ENCODE assay signal across 11 mouse cellular contexts in genomic region chr9:105522063-105522462, GRCm38 (mm10). TPM values are rescaled to one million over a fixed set of nuclear protein-coding genes. Genes with fewer than 3 reads are reported as not detected.
A peak's percentile ranks its signal among the peaks of the same experiment; 100 is the strongest.
DNase-seq lines count a peak whose midpoint lies in the region; ATAC-seq and TF ChIP-seq lines count a peak whose summit lies in the region.
"Had no signal": no experiment of that assay in that cellular context is flagged by ENCODE, and none has a peak within 500 bp of the region (broad histone marks: within the 10 kb centered on the region; RNA-seq: fewer than 3 reads in every experiment).

No protein-coding gene starts in this region.

- 45% methylated on average over 3 of the region's 3 CpGs for WGBS in embryonic facial prominence, embryonic 12.5 days
- WGBS in embryonic facial prominence, embryonic 10.5 days = 60% methylated on average over 3 of the region's 3 CpGs
- 10% methylated on average over 3 of the region's 3 CpGs for WGBS in liver, embryonic 16.5 days (ENCODE audit: insufficient replicate concordance)

- H3K4me3 ChIP-seq in embryonic facial prominence, embryonic 12.5 days = no peak overlapping the region
- no peak overlapping the region for H3K4me3 ChIP-seq in embryonic facial prominence, embryonic 10.5 days
- H3K4me3 ChIP-seq in layer of hippocampus, adult 2 months = no peak overlapping the region
- H3K4me3 ChIP-seq in liver, embryonic 16.5 days (ENCODE audit: low read depth, low read length) = no peak overlapping the region
- H3K4me3 ChIP-seq: embryonic facial prominence, embryonic 13.5 days had no signal

- DNase-seq in embryonic facial prominence, embryonic 10.5 days (ENCODE audit: low spot score) = no peak
- DNase-seq in layer of hippocampus, adult 2 months (ENCODE audit: low spot score in 2 of 2) = no peak
- no peak for DNase-seq in layer of hippocampus, adult 18-20 months (ENCODE audit: low spot score in 2 of 2)
- peak; percentile 49 for DNase-seq in brain, embryonic 14.5 days (ENCODE audit: low read depth)
- no peak for DNase-seq in left cerebral cortex, postnatal 25 days (ENCODE audit: low spot score in 2 of 2)
- no peak for DNase-seq in kidney, adult 9 months
- DNase-seq: cerebellum, adult 11 months; kidney, adult 11 months had no signal

- H3K36me3 ChIP-seq in embryonic facial prominence, embryonic 12.5 days = no peaks in the 10 kb centered on the region
- no peaks in the 10 kb centered on the region for H3K36me3 ChIP-seq in embryonic facial prominence, embryonic 10.5 days (replicated peaks)
- H3K36me3 ChIP-seq in liver, embryonic 16.5 days (ENCODE audit: control insufficient read depth, insufficient read depth) = no peaks in the 10 kb centered on the region
- H3K36me3 ChIP-seq: embryonic facial prominence, embryonic 13.5 days had no signal

- intact Hi-C loops in left cerebral cortex, postnatal 25 days (cut with DNase I) = no loop called here

- no peaks in the 10 kb centered on the region for H3K9me3 ChIP-seq in embryonic facial prominence, embryonic 12.5 days
- no peaks in the 10 kb centered on the region for H3K9me3 ChIP-seq in embryonic facial prominence, embryonic 10.5 days
- no peaks in the 10 kb centered on the region for H3K9me3 ChIP-seq in liver, embryonic 16.5 days (replicated peaks; ENCODE audit: control insufficient read depth, low read length)
- H3K9me3 ChIP-seq: embryonic facial prominence, embryonic 13.5 days had no signal

- no peaks in the 10 kb centered on the region for H3K27me3 ChIP-seq in embryonic facial prominence, embryonic 12.5 days
- no peaks in the 10 kb centered on the region for H3K27me3 ChIP-seq in embryonic facial prominence, embryonic 10.5 days (replicated peaks; ENCODE audit: low read depth, poor library complexity, severe bottlenecking)
- no peaks in the 10 kb centered on the region for H3K27me3 ChIP-seq in liver, embryonic 16.5 days (ENCODE audit: control insufficient read depth, insufficient read depth, low read depth, low read length)
- H3K27me3 ChIP-seq: embryonic facial prominence, embryonic 13.5 days had no signal

- no peak for ATAC-seq in embryonic facial prominence, embryonic 12.5 days (ENCODE audit: insufficient number of reproducible peaks, insufficient read depth, low FRiP score, low TSS enrichment)
- peak; percentile 33 for ATAC-seq in liver, embryonic 16.5 days (ENCODE audit: low read depth)

- TF ChIP-seq CTCF in layer of hippocampus, adult 2 months (conservative IDR thresholded peaks at IDR 0.05) = no peak
- TF ChIP-seq CTCF in brain, embryonic 14.5 days (IDR thresholded peaks at IDR 0.05; ENCODE audit: borderline replicate concordance, extremely low read depth, insufficient read depth, insufficient read length) = no peak

- no peak for TF ChIP-seq POLR2A in brain, embryonic 14.5 days (IDR thresholded peaks at IDR 0.05; ENCODE audit: borderline replicate concordance, extremely low read depth, insufficient read depth, insufficient read length, poor library complexity, severe bottlenecking)

- no peak overlapping the region for H3K9ac ChIP-seq in embryonic facial prominence, embryonic 12.5 days
- peak overlapping the region; percentile 31 for H3K9ac ChIP-seq in liver, embryonic 16.5 days (ENCODE audit: low read depth, low read length)
- H3K9ac ChIP-seq: embryonic facial prominence, embryonic 13.5 days had no signal

- H3K27ac ChIP-seq in embryonic facial prominence, embryonic 12.5 days = 0 out of 2 replicates have a peak overlapping the region, but pooled peaks have one; percentile 25
- H3K27ac ChIP-seq in embryonic facial prominence, embryonic 10.5 days (replicated peaks) = no peak overlapping the region
- H3K27ac ChIP-seq in layer of hippocampus, adult 2 months = peak overlapping the region; percentile 91
- H3K27ac ChIP-seq in liver, embryonic 16.5 days (ENCODE audit: low read length) = peak overlapping the region; percentile 86
- H3K27ac ChIP-seq: embryonic facial prominence, embryonic 13.5 days had no signal

- peaks cover 9% of the 10 kb centered on the region; the same call in 1 of the 2 replicates for H3K4me1 ChIP-seq in embryonic facial prominence, embryonic 12.5 days
- peaks cover 47% of the 10 kb centered on the region for H3K4me1 ChIP-seq in embryonic facial prominence, embryonic 10.5 days
- peaks cover 26% of the 10 kb centered on the region for H3K4me1 ChIP-seq in liver, embryonic 16.5 days (ENCODE audit: control insufficient read depth, low read depth, low read length)

- H3K4me2 ChIP-seq in embryonic facial prominence, embryonic 12.5 days (replicated peaks) = no peak overlapping the region
- H3K4me2 ChIP-seq in liver, embryonic 16.5 days (ENCODE audit: low read depth, low read length) = peak overlapping the region; percentile 73
- H3K4me2 ChIP-seq: embryonic facial prominence, embryonic 13.5 days had no signal

RNA-seq across cellular contexts. Expression of gene Atp2c1, which starts 5.1 kb away (rescaled TPM):
- 65.7 and 65.9 TPM in 2 replicates for polyA plus RNA-seq in embryonic facial prominence, embryonic 12.5 days (2016; fragmentation: Nextera tagmentation; extraction: Ambion mirVana)
- 58.8 and 59.3 TPM in 2 replicates for polyA plus RNA-seq in embryonic facial prominence, embryonic 10.5 days (2016; fragmentation: Nextera tagmentation; extraction: Ambion mirVana)
- total RNA-seq in layer of hippocampus, adult 2 months (2021) = 100 to 1,000 TPM; 245 to 250 TPM
- total RNA-seq in layer of hippocampus, adult 18-20 months (2021) = 100 to 1,000 TPM; 230 to 234 TPM
- polyA plus RNA-seq in brain, embryonic 14.5 days (2012; rRNA removed) = 94.8 and 102 TPM in 2 replicates
- polyA plus RNA-seq in liver, embryonic 16.5 days (2015; fragmentation: Nextera tagmentation; extraction: Ambion mirVana) = 21.1 and 21.4 TPM in 2 replicates
- total RNA-seq in left cerebral cortex, postnatal 25 days (2021) = 100 to 1,000 TPM; 210 to 223 TPM
